Mouse (Mus musculus) 3T3-L1 (cell line): ENCODE measurements at regions not wholly inside any gene's neighbourhood (a gene's known extent, or its start where the extent isn't known, plus 50 kb on each side); places are given as distances from the start of the nearest gene placed in this dataset.
A peak's percentile ranks its signal among the peaks of the same experiment; 100 is the strongest.

Source experiments
- DNase-seq: peaks from one replicate; pipeline ENCODE4 v3.0.0-alpha.2; 2015; ENCODE audit warnings: low read depth, low spot score

DNA sequence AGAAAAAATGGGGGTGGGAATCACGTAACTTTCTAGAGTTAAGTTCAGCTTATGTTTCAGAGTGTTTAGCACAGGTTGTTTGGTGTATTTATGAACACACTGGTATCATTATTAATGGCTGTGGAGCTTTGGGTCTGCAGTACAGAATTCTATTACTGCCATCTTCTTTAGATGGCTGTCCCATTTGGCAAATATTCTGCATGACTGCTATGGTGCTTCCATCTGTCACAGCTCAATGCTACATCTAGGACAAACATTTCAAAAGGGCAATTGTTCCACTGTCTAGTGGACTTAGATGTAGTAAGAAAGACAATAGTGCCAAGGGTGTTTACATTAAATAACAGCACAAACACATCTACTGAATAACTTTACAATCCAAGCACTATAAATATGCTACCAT, 2536.3 kb downstream of the Pcdh9 start:
- DNase-seq = no peak

DNA sequence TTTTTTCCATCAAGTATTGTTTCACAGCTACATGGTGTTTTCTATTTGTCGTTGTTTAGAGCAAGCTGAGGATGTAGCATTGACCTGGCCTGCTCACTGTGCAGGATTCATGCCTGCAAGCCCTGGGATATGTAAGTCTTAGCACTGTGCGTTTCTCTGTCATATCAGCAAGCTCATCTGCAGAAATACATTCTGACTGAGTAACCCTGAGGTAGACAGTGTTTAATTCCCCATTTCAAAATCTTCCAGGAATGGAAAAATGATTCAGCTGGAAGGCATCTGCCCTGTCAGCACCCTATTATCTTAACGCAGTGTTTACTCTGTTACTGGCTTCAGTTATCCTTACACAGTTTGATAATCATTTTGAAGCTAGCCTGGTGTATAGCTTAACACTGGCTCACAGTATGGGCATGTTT, 2563.8 kb downstream of the Pcdh9 start:
- DNase-seq = peak; percentile 74
